Mouse (Mus musculus): Measurements from ENCODE around the gene Slc8a1.

Gene Slc8a1

GRCm38 (mm10) chr17:81377195-81377594, 361.0 kb downstream of the Slc8a1 start:
- intact Hi-C loops (cut with DNase I): no loop called here

GRCm38 (mm10) chr17:81375901-81376300, 362.3 kb downstream of the Slc8a1 start:
- intact Hi-C loops (cut with DNase I): no loop called here

- intact Hi-C loops (cut with DNase I): no loop called here
Measured at GRCm38 (mm10) chr17:81369036-81369435, 369.1 kb downstream of the Slc8a1 start.

GRCm38 (mm10) chr17:81368503-81368902, 369.7 kb downstream of the Slc8a1 start:
- intact Hi-C loops (cut with DNase I): no loop called here

- intact Hi-C loops (cut with DNase I): no loop called here
Measured at GRCm38 (mm10) chr17:81363368-81363767, 374.8 kb downstream of the Slc8a1 start.

- intact Hi-C loops (cut with DNase I): no loop called here
Measured at GRCm38 (mm10) chr17:81360571-81360970, 377.6 kb downstream of the Slc8a1 start.

- intact Hi-C loops (cut with DNase I): no loop called here
Measured at GRCm38 (mm10) chr17:81360032-81360431, 378.1 kb downstream of the Slc8a1 start.

GRCm38 (mm10) chr17:81336024-81336754, 402.0 kb downstream of the Slc8a1 start:
- intact Hi-C loops (cut with DNase I): no loop called here

- intact Hi-C loops (cut with DNase I): no loop called here
Measured at GRCm38 (mm10) chr17:81335526-81335925, 402.7 kb downstream of the Slc8a1 start.

Measured in adrenal gland (tissue).